Mouse (Mus musculus) forebrain, postnatal 0 days (tissue): Measurements from ENCODE around the gene 3110040N11Rik. TPM values are rescaled to one million over a fixed set of nuclear protein-coding genes. Genes with fewer than 3 reads are reported as not detected.

ENCODE experiments used
- ATAC-seq: fragments of 200-750 bp; cut with Nextera tagmentation; 2 replicates; pipeline ENCODE4 v1.8.0; 2017; ENCODE audit warnings: mild to moderate bottlenecking, moderate library complexity
- DNase-seq: peaks from one replicate; pipeline ENCODE4 v3.0.0-alpha.2; 2015
- H3K27ac ChIP-seq: fragments of 300-500 bp; sonication (generic); 2 replicates; pipeline ENCODE4 v1.5.1; 2014; ENCODE audit warnings: low read depth, mild to moderate bottlenecking, antibody characterized with exemption, low read length, moderate library complexity, mixed read lengths
- H3K27me3 ChIP-seq: fragments of 300-500 bp; sonication (generic); 2 replicates; pipeline ENCODE4 v1.6.1; 2014; ENCODE audit warnings: mild to moderate bottlenecking, low read length, mixed read lengths; ENCODE audit not compliant: insufficient read depth
- H3K36me3 ChIP-seq: fragments of 300-500 bp; sonication (generic); 2 replicates; pipeline ENCODE4 v1.6.1; 2014; ENCODE audit warnings: mild to moderate bottlenecking, moderate library complexity; ENCODE audit not compliant: insufficient read depth
- H3K4me1 ChIP-seq: fragments of 300-500 bp; sonication (generic); 2 replicates; pipeline ENCODE4 v1.6.1; 2014; ENCODE audit warnings: antibody characterized with exemption; ENCODE audit not compliant: insufficient read depth
- H3K4me2 ChIP-seq: fragments of 300-500 bp; sonication (generic); 2 replicates; pipeline ENCODE4 v1.6.1; 2014; ENCODE audit warnings: low read depth, mild to moderate bottlenecking, moderate library complexity
- H3K4me3 ChIP-seq: fragments of 300-500 bp; sonication (generic); 2 replicates; pipeline ENCODE4 v1.5.1; 2014; ENCODE audit warnings: low read depth, low read length, mixed read lengths
- H3K9ac ChIP-seq: fragments of 300-500 bp; sonication (generic); 2 replicates; pipeline ENCODE4 v1.6.1; 2014; ENCODE audit warnings: mild to moderate bottlenecking
- H3K9me3 ChIP-seq: fragments of 300-500 bp; sonication (generic); 2 replicates; pipeline ENCODE4 v1.6.1; 2016; ENCODE audit warnings: low read length
- CTCF ChIP-seq: sonication (generic); IDR thresholded peaks from 2 replicates; pipeline ENCODE4 v1.5.1; 2016; ENCODE audit warnings: antibody characterized with exemption, control low read depth, low read depth
- WGBS: fragments of 180-500 bp; shearing (Covaris S2); extraction: QIAGEN DNeasy Blood & Tissue Kit; methylation state at CpG from one replicate; pipeline ENCODE4 v1.1.7; 2014; 5-methylcytosine and 5-hydroxymethylcytosine counted together
- polyA plus RNA-seq: library from polyadenylated mRNA; unstranded; fragments of >200 nt; fragmentation: Nextera tagmentation; extraction: Ambion mirVana; gene quantifications from 2 replicates; pipeline ENCODE4 v1.2.1, GENCODE M21; 2015
- total RNA-seq: library from RNA; depleted of rRNA; stranded (reverse); fragments of >200 nt; gene quantifications from 2 replicates; pipeline ENCODE4 v1.2.3, GENCODE M21; 2014

3110040N11Rik gene
- total and polyA plus RNA-seq, 2 experiments from 2014 or later = 50.9 to 59.3 TPM

DNA sequence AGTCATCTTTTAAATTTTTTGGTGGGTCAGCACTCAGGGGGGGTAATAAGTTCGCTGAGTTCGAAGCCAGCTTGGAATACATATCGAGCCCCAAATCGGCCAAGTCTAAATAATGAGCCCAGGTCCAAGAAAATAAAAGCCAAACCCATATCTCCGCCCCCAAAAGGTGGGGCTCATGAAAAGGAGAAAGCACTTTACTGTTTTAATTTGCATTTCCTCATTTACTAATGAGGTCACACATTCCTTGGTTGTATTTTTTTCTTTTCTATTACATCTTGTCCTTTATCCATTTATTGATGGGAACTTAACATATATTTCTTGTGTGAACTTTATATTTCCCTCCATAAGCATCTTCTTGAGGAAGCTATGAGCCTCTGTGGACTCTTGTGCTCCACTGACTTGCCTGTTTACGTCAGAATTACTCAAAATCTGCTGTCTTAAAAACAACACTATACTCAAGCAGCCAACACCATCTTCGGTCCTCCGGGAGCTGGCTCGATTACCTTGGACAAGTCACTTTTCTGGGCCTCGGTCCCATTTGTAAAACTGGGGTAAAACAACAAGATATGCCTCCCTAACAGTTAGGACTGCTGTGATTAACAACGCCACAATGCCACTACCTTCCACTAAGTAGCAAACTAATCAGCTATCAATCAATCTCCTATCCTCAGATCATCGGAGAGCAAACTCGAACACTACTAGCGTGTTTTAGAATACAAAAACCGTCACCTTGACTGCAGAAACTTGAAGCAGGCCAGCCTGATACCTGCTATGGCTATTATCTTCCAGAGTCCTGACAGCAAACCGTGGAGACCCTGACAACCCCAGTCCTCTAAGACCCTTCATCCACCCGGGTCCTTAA, 38.8 kb upstream of the 3110040N11Rik start:
- ATAC-seq (no peak), DNase-seq (no peak)
- Histone ChIP-seq H3K27me3 (no peaks in the 10 kb centered on the region), H3K4me1 (peaks cover 27% of the 10 kb centered on the region), H3K9ac (peak overlapping the region; percentile 87), H3K27ac (peak overlapping the region; percentile 88), H3K9me3 (no peaks in the 10 kb centered on the region), H3K4me2 (peak overlapping the region; percentile 58), H3K4me3 (peak overlapping the region; percentile 71), H3K36me3 (no peaks in the 10 kb centered on the region)
- no peak for TF ChIP-seq CTCF
- 8% methylated on average over 17 of the region's 17 CpGs for WGBS

DNA sequence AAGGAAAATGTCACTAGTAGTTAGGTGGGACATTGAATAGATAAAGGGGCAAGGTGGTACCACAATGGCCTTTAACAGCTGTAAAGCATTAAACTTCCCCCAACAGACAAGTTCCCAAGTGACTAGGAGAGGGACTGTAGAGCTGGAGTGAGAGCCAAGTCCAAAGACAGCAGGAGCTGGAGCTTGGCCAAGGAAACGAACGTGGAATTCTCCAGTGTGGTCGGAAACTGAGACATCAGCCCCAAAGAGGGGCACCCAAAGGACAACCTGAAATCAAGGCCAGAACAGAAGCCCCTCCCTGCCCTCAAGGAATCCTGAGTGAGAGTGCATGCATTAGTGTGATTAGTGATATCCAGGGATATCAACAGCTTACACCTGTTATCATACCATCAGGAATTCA, 36.1 kb upstream of the 3110040N11Rik start:
- Histone ChIP-seq H3K4me3 (no peak overlapping the region), H3K27ac (no peak overlapping the region), H3K9me3 (no peaks in the 10 kb centered on the region), H3K4me1 (peaks cover 27% of the 10 kb centered on the region), H3K9ac (no peak overlapping the region), H3K27me3 (no peaks in the 10 kb centered on the region), H3K36me3 (no peaks in the 10 kb centered on the region), H3K4me2 (peak overlapping the region; percentile 23)
- TF ChIP-seq CTCF = no peak
- 17% methylated on average over 3 of the region's 3 CpGs for WGBS
- ATAC-seq (no peak), DNase-seq (no peak)

DNA sequence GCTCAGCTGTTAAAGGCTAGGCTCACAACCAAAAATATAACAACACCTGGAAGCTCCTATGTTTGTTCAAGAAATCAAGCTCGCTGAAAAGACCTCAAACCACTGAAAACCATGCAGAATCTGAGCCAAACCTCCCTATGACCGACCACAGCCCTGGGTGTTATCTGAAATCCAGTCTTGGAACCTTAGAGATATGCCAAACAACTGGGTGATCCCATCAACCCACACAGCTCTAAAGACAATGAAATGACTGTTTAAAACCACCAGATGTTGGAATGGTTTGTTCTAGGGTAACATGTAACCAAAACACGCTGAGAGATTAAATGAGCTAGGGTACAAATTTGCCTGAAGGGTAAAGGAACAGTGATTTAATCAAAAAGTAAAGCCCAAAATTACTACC, 35.6 kb upstream of the 3110040N11Rik start:
- no peaks in the 10 kb centered on the region for H3K9me3 ChIP-seq
- no peak overlapping the region for H3K9ac ChIP-seq
- 75% methylated on average over 3 of the region's 3 CpGs for WGBS
- no peak overlapping the region for H3K4me2 ChIP-seq
- no peak overlapping the region for H3K4me3 ChIP-seq
- ATAC-seq (no peak), DNase-seq (no peak)
- no peak overlapping the region for H3K27ac ChIP-seq
- no peaks in the 10 kb centered on the region for H3K27me3 ChIP-seq
- H3K36me3 ChIP-seq = no peaks in the 10 kb centered on the region
- no peak for TF ChIP-seq CTCF
- peaks cover 27% of the 10 kb centered on the region for H3K4me1 ChIP-seq

DNA sequence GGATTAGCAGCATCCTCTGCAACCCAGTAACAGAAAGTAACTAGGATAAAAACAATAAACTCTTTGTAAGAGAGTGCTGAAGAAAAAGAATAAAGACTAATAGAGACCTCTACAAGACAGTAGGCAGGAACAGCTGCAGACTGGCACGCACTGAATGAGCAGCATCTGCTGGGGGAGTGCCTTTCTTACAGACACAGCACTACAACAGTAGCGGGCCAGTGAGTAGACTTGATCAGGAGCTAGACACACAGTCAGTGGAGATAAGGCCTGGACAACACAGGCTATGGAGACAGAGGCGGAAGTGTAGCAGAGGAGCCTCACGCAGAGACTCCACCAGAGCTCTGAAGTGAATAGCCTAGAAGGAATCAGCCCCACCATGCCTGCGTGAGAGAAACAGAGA, 16.8 kb upstream of the 3110040N11Rik start:
- H3K27ac ChIP-seq = no peak overlapping the region

DNA sequence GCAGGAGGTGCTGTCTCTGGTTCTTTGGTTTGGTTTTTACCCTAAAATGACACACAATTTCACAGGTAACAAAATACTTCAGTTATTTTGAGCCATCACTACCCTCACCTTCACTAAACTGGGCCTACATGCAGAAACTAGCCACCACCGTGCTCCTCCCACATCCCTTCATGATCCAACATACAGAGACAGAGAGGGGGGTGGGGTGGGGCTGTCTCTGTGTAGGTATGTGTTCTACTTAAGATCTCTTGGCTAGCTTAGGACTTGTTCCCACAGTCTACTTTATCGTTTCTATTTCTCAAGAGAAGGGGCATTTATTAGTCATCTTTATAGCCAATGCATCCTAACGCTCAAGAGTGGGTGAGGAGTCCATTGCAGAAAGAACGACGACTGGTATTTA, 742 bp downstream of the 3110040N11Rik start:
- 6% methylated on average over 5 of the region's 5 CpGs for WGBS
- H3K4me1 ChIP-seq = 0 out of 2 replicates have a peak, but pooled peaks cover 5% of the 10 kb centered on the region
- H3K27ac ChIP-seq = peak overlapping the region; percentile 99
- DNase-seq = no peak
- H3K9ac ChIP-seq = peak overlapping the region; percentile 88
- H3K4me3 ChIP-seq = peak overlapping the region; percentile 61
- H3K27me3 ChIP-seq = no peaks in the 10 kb centered on the region
- peaks cover under 1% of the 10 kb centered on the region; the same call in 1 of the 2 replicates for H3K36me3 ChIP-seq
- peak; percentile 21 for ATAC-seq
- H3K9me3 ChIP-seq = no peaks in the 10 kb centered on the region
- TF ChIP-seq CTCF = no peak
- H3K4me2 ChIP-seq = peak overlapping the region; percentile 88

More for the DNA sequence above, 16.8 kb upstream of the 3110040N11Rik start:
- WGBS = 58% methylated on average over 5 of the region's 5 CpGs
- H3K9ac ChIP-seq = no peak overlapping the region
- TF ChIP-seq CTCF = no peak
- DNase-seq = no peak
- H3K9me3 ChIP-seq = no peaks in the 10 kb centered on the region
- H3K4me3 ChIP-seq = no peak overlapping the region
- 0 out of 2 replicates have a peak, but pooled peaks have one; percentile 12 for ATAC-seq
- no peaks in the 10 kb centered on the region for H3K4me1 ChIP-seq
- no peak overlapping the region for H3K4me2 ChIP-seq
- no peaks in the 10 kb centered on the region for H3K27me3 ChIP-seq
- H3K36me3 ChIP-seq = 0 out of 2 replicates have a peak, but pooled peaks cover 2% of the 10 kb centered on the region

DNA sequence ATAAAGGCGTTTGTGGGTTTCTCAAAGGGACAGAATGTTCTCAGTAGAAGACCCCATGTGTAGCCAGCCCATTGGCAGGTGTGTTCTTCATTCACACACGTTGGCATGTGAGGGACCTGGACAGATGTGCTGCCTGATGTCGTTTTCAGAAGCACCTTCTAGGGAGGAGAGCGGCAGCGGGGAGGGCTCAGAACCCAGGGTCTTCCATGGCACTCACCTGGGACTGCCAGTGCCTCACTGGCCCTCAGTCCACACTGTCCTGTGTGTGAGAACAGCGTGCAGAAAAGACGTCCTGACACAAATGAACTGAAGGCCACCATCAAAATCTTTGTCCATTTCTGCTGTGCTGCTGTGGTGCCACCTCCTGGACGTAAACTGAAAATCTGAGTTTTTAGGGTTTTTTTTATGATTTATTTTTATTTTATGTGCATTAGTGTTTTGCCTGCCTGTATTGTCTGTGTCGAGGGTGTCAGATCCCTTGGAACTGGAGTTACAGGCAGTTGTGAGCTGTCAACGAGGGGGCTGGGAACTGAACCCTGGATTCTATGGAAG, 11.5 kb downstream of the 3110040N11Rik start:
- no peaks in the 10 kb centered on the region for H3K4me1 ChIP-seq
- peak; percentile 38 for DNase-seq
- no peaks in the 10 kb centered on the region for H3K27me3 ChIP-seq
- peak; percentile 69 for TF ChIP-seq CTCF
- no peak overlapping the region for H3K4me3 ChIP-seq
- no peak overlapping the region for H3K4me2 ChIP-seq
- 67% methylated on average over 10 of the region's 10 CpGs for WGBS
- H3K36me3 ChIP-seq = peaks cover 22% of the 10 kb centered on the region
- no peak overlapping the region for H3K27ac ChIP-seq
- H3K9me3 ChIP-seq = no peaks in the 10 kb centered on the region
- H3K9ac ChIP-seq = no peak overlapping the region
- 0 out of 2 replicates have a peak, but pooled peaks have one; percentile 36 for ATAC-seq

DNA sequence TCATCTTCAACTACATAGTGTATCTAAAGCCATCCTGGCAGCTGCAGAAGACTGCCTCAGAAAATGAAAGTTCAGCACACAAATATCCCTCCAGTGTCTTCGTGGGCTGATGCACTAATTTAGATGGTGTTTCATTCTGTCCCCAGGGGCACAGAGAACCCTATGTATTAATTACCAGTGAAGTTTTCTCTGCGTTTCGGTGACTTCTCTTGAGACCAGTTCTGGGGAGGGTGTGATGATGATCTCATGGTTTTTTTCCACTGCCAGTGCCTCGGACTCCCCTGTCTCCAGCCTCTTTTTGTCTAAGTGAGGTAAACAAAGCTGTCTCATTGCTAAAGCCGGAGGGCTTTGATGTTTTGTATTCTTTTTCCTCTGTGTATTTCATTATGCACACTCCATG, 14.0 kb downstream of the 3110040N11Rik start:
- H3K4me2 ChIP-seq = no peak overlapping the region
- H3K27ac ChIP-seq = no peak overlapping the region
- 46% methylated on average over 5 of the region's 5 CpGs for WGBS
- ATAC-seq (no peak), DNase-seq (no peak)
- no peak overlapping the region for H3K9ac ChIP-seq
- H3K27me3 ChIP-seq = no peaks in the 10 kb centered on the region
- H3K4me3 ChIP-seq = no peak overlapping the region
- TF ChIP-seq CTCF = no peak
- H3K9me3 ChIP-seq = no peaks in the 10 kb centered on the region
- peaks cover 8% of the 10 kb centered on the region for H3K36me3 ChIP-seq
- no peaks in the 10 kb centered on the region for H3K4me1 ChIP-seq
